Mouse (Mus musculus) small intestine, adult 2 months (tissue): ENCODE measurements around the gene Zfp457. TPM values are rescaled to one million over a fixed set of nuclear protein-coding genes. Genes with fewer than 3 reads are reported as not detected.

Experiments
- H3K27ac ChIP-seq: fragments of 200-500 bp; 2 replicates; pipeline ENCODE4 v1.5.1; 2012; ENCODE audit warnings: low read depth, low read length, control low read depth, inconsistent platforms; ENCODE audit not compliant: insufficient read depth
- H3K27me3 ChIP-seq: fragments of 200-500 bp; 2 replicates; pipeline ENCODE4 v1.6.1; 2012; ENCODE audit warnings: mild to moderate bottlenecking, moderate library complexity, low read length, inconsistent platforms; ENCODE audit not compliant: control insufficient read depth, insufficient read depth
- H3K36me3 ChIP-seq: fragments of 200-500 bp; 2 replicates; pipeline ENCODE4 v1.6.1; 2012; ENCODE audit warnings: mild to moderate bottlenecking, low read length, control low read depth, inconsistent platforms; ENCODE audit not compliant: control insufficient read depth, insufficient read depth
- H3K4me1 ChIP-seq: fragments of 200-500 bp; 2 replicates; pipeline ENCODE4 v1.6.1; 2012; ENCODE audit warnings: low read length, inconsistent platforms, mixed read lengths; ENCODE audit not compliant: control insufficient read depth, insufficient read depth, insufficient read length
- H3K4me3 ChIP-seq: fragments of 200-500 bp; 2 replicates; pipeline ENCODE4 v1.5.1; 2012; ENCODE audit warnings: low read depth, mild to moderate bottlenecking, control low read depth, inconsistent platforms, low read length, moderate library complexity
- CTCF ChIP-seq: fragments of 200-500 bp; IDR thresholded peaks from 2 replicates; pipeline ENCODE4 v1.5.1; 2012; ENCODE audit warnings: low read depth, mild to moderate bottlenecking, control low read depth, inconsistent platforms, low read length, moderate library complexity, mixed read lengths; ENCODE audit not compliant: insufficient replicate concordance, insufficient read length; ENCODE audit errors: extremely low read depth
- POLR2A ChIP-seq: fragments of 200-500 bp; IDR thresholded peaks from 2 replicates; pipeline ENCODE4 v1.6.1; 2012; ENCODE audit warnings: low read depth, mild to moderate bottlenecking, control low read depth, inconsistent platforms, low read length, moderate library complexity
- WGBS: fragments of 180-500 bp; shearing (Covaris S2); methylation state at CpG from one replicate; pipeline ENCODE4 v1.1.7; 2018; 5-methylcytosine and 5-hydroxymethylcytosine counted together
- polyA plus RNA-seq: library from polyadenylated mRNA; depleted of rRNA; stranded (reverse); fragments of >200 nt; gene quantifications from 2 replicates; pipeline ENCODE4 v1.2.3, GENCODE M21; 2012; rRNA removed

Zfp457 gene
- polyA plus RNA-seq, 1 experiment, result 0.22 TPM

- 3% methylated on average over 18 of the region's 18 CpGs for WGBS
- H3K27me3 ChIP-seq, result no peaks in the 10 kb centered on the region
- peak overlapping the region; percentile 77 for H3K4me3 ChIP-seq
- no peaks in the 10 kb centered on the region for H3K36me3 ChIP-seq
- TF ChIP-seq POLR2A, result no peak
- no peak for TF ChIP-seq CTCF
- H3K4me1 ChIP-seq, result no peaks in the 10 kb centered on the region
- peak overlapping the region; percentile 14; the same call in 1 of the 2 replicates for H3K27ac ChIP-seq
Measured at GRCm38 (mm10) chr13:67268568-67269369, 37.5 kb downstream of the Zfp457 start.

Other genes starting within 250 kb of the Zfp457 start
- 0.06 TPM in 1 of 2 replicates, not detected in the other for gene Zfp712, start 245.3 kb downstream of the Zfp457 start, polyA plus RNA-seq
- not detected in 2 replicates for gene Zfp708, start 208.5 kb downstream of the Zfp457 start, polyA plus RNA-seq
- 1.1 and 1.5 TPM in 2 replicates for gene Gm28557, start 197.9 kb downstream of the Zfp457 start, polyA plus RNA-seq
- gene Rslcan18, start 190.2 kb downstream of the Zfp457 start, polyA plus RNA-seq, result 0.03 and 0.06 TPM in 2 replicates
- gene Zfp759, start 184.8 kb downstream of the Zfp457 start, polyA plus RNA-seq, result 0.03 TPM in 2 replicates
- gene Rsl1, start 133.3 kb downstream of the Zfp457 start, polyA plus RNA-seq, result 0.10 and 0.33 TPM in 2 replicates
- 0.06 TPM in 1 of 2 replicates, not detected in the other for gene Zfp455, start 112.0 kb downstream of the Zfp457 start, polyA plus RNA-seq
- gene Zfp458, start 28.0 kb downstream of the Zfp457 start, polyA plus RNA-seq, result 0.09 and 0.16 TPM in 2 replicates
- 0.04 and 0.14 TPM in 2 replicates for gene Zfp595, start 26.1 kb upstream of the Zfp457 start, polyA plus RNA-seq
- not detected in 2 replicates for gene Gm28044, start 54.1 kb upstream of the Zfp457 start, polyA plus RNA-seq
- 0.06 TPM in 1 of 2 replicates, not detected in the other for gene Zfp953, start 54.1 kb upstream of the Zfp457 start, polyA plus RNA-seq
- gene Gm28041, start 69.2 kb upstream of the Zfp457 start, polyA plus RNA-seq, result not detected in 2 replicates
- gene Zfp456, start 69.3 kb upstream of the Zfp457 start, polyA plus RNA-seq, result 0.04 and 0.11 TPM in 2 replicates
- 0.60 and 0.65 TPM in 2 replicates for gene Zfp429, start 93.3 kb upstream of the Zfp457 start, polyA plus RNA-seq
- gene Zfp459, start 114.9 kb upstream of the Zfp457 start, polyA plus RNA-seq, result 0.08 and 0.11 TPM in 2 replicates
- 0.08 and 0.58 TPM in 2 replicates for gene Zfp874a, start 145.1 kb upstream of the Zfp457 start, polyA plus RNA-seq
- 0.33 and 0.46 TPM in 2 replicates for gene Zfp874b, start 177.8 kb upstream of the Zfp457 start, polyA plus RNA-seq
- 0.14 TPM in 1 of 2 replicates, not detected in the other for gene Zfp58, start 194.1 kb upstream of the Zfp457 start, polyA plus RNA-seq
- not detected in 2 replicates for gene Gm26965, start 219.7 kb upstream of the Zfp457 start, polyA plus RNA-seq
- gene Zfp87, start 219.7 kb upstream of the Zfp457 start, polyA plus RNA-seq, result 8.1 and 11.7 TPM in 2 replicates
- 1.2 TPM in 2 replicates for gene Zfp748, start 247.3 kb upstream of the Zfp457 start, polyA plus RNA-seq